Mouse (Mus musculus) cerebellum, adult 11-12 months (tissue): ENCODE measurements around the gene Thbs3.

ENCODE experiments used
- DNase-seq: peaks from one replicate; pipeline ENCODE4 v3.0.0; 2022

Gene Thbs3

DNA sequence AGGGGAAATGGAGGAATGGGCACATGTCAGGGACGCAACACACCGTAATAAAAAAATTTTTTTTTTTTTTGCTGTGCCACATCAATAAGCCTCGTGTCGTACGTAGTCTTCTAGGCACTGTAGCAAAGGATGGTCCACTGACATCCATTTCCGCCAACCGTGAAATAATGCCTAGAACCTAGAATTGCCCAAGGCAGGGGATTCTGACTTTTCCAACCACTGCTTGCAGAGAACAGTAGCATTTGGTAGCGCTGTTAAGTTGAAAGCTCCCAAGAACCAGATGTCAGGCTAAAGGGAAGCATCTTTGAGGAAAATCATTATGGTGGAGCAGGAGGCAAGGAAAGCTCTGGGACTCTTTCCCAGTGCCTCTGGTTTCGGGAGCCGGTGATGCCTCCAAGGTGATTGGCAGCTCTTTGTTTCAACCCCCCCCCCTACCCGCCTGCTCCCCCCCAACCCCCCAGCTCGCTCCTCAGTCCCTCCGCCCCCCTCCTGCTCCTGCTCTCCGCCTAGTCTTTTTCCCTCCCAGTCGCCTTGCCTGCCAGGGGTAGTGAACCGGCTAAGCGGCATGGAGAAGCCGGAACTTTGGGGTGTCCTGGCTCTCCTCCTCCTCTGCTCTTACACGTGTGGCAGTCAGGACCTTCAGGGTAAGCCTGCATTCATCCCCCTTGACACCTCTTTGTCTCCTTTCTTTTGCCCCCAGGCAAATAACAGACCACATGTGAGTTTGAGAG, at the start of gene Thbs3:
Thbs3 (plus strand) TSS at position 500 of the 731 bp plus-strand sequence.
- DNase-seq, result no peak

DNA sequence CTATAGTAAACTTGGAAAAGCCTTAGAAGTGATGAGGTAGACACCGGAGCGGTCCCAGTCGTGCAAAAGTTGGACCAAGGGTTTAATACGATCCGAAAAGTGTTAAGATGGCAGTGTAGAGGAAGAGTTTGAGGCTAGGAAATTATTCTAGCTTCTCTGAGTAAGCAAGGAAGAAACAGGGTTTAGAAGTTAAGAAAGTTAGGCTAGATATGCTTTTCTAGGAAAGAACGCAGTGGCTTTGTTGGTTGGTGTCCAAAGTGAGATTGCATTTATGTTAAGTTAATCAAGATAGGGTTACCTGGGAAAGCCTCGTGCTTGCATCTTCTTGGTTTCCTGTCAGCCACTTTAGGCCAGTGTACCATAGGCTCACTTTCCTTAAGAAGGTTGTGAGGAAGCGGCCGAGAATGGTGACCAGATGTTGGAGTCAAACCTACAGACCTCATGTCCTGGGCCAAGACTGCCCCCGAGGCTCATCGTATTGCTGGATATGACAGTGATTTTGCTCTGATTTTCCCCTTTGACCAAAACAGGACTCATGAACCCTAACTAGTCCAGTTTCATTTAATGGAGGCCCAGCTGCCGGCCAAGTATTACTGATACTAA, 49.6 kb upstream of the Thbs3 start:
- no peak for DNase-seq

DNA sequence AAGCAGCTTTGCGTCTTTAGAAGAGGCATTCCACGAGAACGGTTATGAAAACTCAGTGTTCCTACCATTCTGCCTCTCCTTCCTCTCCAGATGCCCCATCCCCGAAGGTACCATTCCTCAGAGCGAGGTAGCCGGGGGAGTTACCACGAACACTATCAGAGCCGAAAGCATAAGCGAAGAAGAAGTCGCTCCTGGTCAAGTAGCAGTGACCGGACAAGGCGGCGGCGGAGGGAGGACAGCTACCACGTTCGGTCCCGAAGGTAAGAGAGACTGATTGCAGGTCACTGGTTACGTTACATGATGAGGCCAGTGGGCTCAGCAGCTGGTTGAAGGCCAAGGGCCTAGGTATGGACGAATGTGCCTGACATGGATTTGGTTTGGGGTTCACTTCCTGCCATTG, 48.0 kb upstream of the Thbs3 start:
- no peak for DNase-seq

DNA sequence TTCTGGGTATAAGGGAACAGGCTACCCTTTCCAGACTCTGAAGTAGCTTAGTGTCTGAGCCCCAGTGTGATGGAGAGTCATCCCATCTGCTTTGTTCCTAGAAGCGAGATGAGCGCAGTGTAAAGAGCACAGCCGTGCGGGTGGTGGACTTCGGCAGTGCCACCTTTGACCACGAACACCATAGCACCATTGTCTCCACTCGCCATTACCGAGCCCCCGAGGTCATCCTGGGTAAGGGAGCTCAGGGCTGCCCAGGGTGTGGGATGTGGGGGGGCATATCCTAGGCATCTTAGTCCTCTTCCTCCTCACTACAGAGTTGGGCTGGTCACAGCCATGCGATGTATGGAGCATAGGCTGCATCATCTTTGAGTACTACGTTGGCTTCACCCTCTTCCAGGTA, 40.1 kb upstream of the Thbs3 start:
- no peak for DNase-seq

DNA sequence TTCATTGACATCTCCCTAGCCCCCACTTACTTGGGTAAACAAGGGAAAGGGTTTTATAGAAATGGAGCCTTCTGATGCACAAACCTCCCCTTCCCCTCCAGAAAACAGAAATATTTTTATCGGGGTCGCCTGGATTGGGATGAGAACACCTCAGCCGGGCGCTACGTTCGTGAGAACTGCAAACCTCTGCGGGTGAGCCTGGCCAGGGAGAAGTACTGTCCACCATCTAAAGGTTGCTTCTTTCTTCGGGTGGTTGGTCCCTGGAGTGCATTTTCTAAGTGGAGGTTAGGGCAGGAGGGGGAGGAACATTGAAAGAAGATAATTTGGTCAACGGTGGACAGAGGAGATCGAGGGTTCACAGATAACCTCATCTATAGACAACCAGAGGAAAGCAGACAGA, 39.4 kb upstream of the Thbs3 start:
- no peak for DNase-seq

DNA sequence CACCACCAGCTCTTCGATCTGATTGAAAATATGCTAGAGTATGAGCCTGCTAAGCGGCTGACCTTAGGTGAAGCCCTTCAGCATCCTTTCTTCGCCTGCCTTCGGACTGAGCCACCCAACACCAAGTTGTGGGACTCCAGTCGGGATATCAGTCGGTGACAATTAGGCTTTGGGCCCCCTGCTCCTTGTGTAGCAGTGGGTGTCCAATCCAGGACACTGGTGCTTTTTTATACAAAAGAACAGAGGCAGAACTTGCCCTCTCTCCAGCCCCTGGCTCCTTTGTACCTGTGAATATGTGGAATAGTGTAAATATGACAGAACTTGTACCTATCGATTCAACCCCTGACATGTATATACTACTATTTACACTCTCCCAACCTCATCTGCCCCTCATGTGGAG, 38.6 kb upstream of the Thbs3 start:
- DNase-seq, result peak; percentile 40

DNA sequence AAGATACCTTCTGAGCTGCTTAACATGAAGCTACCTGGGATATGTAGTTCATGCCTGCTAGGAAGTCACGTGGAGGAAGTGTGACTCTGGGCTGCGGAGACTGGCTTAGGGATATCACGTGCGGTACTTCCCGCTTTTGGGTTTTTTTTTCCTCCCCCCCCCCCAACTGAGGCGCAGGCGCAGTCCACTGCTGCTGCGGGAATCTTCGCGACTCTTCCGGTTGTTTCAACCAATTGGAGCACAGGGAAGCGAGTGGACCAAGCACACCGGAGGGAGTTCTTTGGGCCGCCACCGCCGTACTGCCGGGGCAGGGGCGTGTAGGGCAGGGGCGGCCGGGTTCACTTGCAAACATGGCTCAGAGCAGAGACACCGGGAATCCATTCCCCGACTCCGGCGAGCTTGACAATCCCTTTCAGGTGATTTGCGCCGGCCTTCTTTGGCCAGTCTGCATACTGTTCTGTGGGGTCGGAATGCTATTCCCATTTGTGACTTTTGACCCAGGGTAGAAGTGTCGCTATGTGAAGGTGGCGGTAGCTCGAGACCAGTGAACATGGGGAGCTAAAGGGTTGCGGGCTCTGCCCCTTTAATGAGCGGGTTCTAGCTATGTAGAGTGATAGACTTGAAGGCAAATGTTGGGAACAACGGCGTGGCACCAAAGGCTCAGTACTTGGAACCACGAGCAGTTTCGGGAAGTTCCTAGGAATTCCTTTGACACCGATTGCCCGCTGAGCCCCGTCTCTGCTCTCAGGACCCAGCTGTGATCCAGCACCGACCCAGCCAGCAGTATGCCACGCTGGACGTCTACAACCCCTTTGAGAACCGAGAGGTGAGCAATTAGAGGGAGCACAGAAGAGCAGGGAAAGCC, 37.5 kb upstream of the Thbs3 start, which contains the start of gene Scamp3:
Scamp3 (plus strand) TSS at position 232 of the 865 bp plus-strand sequence.
- DNase-seq, result peak; percentile 93

DNA sequence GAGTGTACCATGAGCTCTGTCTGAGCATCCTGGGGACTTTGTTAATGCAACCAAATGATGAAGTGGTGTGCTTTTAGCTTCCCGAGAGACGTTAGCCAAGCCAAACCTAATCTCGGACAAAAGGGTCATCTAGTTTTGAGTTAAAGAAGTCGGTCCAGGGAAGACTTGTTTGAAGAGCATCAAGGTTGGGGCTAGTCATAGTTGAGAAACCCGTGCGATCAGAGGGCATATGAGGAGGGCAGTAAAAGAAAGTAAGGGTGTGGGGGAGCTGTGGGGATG, 36.9 kb upstream of the Thbs3 start:
- DNase-seq, result peak; percentile 8

DNA sequence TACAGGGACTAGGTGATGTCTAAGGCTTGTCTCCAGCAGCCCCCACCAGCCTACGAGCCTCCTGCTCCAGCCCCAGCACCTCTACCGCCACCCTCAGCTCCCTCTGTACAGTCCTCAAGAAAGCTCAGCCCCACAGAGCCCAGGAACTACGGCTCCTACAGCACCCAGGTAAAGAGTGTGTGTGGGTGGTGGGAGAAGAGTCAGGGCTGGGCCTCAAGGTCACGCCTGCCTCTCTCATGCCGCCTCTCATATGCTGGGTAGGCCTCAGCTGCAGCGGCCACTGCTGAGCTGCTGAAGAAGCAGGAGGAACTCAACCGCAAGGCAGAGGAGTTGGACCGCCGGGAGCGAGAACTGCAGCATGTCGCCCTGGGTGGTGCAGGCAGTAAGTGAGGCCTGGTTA, 35.9 kb upstream of the Thbs3 start:
- peak; percentile 22 for DNase-seq

DNA sequence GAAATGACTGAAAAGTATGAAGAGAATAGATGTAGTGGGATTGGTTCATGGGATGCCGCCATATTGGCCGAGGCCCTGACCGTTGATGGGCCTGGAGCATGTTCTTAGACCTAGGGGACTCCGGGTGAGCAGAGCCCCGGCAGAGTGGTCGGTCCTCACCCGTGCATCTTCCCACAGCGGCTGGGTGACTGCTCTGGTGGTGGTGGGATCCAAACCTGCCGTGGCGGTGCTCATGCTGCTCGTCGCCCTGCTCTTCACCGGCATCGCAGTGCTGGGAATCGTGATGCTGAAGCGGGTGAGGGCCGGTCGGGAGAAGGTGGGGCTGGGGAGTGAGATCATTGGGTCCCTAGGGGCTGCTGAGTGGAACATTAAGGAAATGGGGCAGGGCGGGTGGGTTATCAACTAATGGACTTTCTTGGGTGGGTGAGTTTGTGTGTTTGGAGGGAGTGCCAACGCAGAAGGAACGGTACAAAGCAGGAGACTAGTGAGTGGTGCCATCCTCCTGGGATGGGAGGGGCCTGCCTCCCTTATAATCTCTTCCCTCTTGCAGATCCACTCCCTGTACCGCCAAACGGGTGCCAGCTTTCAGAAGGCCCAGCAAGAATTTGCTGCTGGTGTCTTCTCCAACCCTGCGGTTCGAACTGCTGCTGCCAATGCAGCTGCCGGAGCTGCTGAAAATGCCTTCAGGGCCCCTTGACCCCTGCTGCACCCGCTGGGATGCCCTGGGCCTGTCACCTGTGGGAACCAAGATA, 33.1 kb upstream of the Thbs3 start:
- DNase-seq, result peak; percentile 66

DNA sequence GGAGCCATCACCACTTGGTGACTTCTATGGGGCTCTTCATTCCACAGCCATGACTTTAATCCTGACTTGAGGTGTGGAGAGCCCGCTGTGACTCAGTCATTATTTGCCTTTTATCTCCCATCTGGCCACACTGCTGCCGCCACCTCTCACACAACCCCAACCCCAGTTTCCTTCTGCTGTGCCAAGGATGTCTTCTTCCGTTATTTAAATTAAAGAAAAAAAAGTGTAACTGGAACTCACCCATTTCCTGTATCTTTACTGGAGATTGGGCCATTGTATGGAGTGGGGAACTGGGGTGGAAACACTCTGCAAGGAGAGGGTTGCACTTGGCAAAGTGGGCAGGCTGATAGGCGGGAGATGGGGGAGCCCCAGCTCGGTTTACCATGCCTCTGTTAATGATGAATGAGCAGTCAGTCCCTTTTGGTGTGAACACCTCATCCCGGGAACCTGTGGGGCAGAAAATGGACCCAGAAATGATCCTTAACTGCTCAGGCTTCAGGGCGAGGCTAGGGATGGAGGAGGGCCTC, 32.4 kb upstream of the Thbs3 start:
- no peak for DNase-seq

DNA sequence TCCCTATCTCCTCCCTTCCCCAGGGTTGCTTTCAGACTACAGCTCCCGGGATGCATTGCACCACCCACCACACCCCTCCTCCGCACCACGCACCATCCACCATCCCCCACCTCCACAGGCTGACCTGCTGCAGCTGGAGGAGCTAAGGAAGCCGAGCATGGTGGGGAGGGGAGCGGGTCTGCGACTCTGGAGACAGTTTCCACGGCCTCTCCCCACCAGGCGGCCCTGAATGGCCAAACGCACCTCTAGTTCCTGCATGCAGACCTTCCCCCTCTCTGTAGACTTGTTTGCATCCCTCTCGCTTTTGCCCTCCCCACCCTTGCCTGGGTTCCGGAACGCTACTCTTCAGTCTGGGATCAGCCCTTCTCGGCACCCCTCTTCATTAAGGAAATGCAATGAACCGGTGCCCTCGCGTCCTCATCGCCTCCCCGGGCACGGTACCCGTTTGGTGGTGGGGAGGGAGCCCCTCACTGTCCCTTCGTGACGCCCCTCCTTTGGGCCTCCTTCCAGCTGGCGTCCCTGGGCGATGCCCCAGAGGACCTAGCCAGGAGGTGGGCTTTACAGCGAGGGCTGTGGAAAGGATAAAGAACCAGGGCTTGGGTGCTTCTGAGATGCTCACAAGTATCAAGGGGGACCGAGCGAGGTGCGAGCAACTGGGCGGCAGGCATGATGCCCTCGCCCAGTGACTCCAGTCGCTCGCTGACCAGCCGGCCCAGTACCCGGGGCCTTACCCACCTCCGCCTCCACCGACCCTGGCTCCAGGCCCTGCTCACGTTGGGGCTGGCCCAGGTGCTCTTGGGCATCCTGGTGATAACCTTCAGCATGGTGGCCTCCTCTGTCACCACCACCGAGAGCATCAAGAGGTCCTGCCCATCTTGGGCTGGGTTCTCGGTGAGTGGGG, 31.7 kb upstream of the Thbs3 start, which contains the start of gene Fam189b:
Fam189b (plus strand) TSS at position 86 of the 901 bp plus-strand sequence.
- peak; percentile 92 for DNase-seq

DNA sequence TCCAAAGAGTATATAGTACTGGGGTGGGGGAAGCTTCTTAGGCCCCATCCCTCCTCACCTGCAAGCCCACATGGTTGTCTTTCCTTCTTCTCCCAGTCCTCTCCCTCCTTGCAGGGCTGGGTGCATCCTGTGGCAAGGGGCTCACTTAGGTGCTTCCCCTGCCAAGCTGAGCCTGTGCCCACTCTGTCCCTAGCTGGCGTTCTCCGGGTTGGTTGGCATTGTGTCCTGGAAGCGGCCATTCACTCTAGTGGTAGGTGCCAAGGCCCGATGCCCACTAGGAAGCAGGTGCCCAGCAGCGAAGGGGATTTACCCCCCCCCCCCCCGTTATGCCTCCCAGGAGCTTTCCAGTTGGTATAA, 31.0 kb upstream of the Thbs3 start:
- peak; percentile 63 for DNase-seq

DNA sequence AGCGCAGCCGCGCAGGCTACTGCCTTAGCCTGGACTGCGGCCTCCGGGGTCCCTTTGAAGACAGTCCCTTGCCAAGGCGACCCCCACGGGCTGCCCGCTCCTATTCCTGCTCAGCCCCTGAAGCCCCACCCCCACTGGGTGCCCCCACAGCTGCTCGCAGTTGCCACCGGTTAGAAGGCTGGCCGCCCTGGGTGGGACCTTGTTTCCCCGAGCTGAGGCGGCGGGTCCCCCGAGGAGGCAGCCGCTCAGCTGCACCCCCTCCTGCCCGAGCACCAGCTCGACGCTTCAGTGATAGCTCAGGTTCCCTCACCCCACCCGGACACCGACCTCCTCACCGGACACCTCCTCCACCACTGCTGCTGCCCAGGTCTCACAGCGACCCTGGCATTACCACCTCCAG, 27.8 kb upstream of the Thbs3 start:
- no peak for DNase-seq

DNA sequence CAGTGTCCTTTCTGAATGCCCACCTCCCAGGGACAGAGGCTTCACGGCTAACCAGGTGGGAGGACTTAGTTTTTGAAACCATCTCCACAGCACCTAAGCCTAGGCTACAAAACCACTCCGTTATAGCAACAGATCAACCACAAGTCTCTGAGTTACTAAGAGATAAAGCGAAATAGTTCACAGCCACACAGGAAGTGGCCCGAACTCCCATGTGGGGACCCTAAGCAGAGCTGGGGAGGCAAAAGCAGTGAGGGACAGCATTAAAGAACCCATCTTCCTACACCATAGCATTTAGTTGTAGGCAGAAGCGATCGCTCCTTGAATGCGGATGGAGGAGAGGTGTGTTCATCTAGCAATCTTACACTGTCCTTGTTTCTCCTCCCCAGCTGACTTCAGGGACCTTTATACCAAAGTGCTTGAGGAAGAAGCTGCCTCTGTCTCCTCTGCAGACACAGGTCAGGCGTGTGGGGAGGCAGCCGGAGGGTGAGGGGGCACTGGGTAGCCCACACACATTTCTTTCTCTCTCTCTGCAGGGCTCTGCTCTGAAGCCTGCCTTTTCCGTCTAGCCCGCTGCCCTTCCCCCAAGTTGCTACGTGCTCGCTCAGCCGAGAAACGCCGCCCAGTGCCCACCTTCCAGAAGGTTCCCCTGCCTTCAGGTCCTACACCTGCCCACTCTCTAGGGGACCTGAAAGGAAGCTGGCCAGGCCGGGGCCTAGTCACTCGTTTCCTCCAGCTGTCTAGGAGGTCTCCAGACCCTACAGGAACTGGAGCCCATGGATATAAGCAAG, 27.1 kb upstream of the Thbs3 start:
- DNase-seq, result no peak

DNA sequence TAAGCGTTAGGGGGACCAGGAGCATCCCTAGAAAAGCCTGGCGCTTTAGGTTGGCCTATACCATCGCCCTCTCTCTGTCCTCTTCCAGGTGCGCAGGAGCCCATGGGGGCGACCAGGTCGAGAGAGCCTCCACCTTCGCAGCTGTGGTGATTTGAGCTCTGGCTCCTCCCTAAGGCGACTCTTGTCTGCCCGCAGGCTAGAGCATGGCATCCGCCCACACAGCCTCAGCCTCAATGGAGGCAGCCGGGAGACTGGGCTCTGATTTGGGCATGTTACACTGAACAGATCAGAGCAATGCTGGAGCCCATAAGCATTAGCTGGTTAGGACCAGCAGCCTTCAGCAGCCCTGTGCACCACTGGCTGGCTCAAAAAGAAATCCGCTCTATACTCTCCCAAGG, 26.5 kb upstream of the Thbs3 start:
- no peak for DNase-seq

DNA sequence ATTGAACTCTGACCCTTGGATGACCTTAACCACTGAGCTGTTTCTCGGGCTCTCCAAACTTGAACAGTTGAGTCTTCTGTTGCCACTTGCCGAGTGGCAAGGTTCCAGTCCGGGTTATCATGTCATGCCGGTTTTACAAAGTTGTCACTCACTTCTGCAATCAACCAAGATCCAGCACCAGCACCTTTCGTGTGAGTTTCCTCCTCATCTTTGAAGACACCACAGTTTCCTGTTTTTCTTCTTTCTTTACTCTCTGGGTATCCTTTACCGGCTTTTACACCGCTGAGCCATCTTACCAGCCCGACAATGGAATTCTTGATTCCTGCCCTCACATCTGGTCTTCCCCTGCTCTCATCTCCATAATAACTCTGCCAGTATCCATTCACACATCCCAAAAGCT, 24.5 kb upstream of the Thbs3 start:
- no peak for DNase-seq

DNA sequence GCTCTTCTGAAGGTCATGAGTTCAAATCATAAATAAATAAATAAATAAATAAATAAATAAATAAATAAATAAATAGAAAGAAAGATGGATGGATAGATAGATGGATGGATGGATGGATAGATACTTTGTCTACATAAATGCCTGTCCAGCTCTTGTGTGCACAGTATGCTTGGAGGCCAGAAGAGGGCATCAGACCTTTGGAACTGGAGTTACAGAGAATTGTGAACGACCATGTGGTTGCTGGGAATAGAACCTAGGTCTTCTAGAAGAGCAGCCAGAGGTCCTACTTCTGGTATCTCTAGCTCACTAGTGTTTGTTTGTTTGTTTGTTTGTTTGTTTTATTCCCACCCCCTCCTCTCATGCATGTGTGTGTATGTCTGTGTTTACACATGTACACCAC, 21.6 kb upstream of the Thbs3 start:
- no peak for DNase-seq

DNA sequence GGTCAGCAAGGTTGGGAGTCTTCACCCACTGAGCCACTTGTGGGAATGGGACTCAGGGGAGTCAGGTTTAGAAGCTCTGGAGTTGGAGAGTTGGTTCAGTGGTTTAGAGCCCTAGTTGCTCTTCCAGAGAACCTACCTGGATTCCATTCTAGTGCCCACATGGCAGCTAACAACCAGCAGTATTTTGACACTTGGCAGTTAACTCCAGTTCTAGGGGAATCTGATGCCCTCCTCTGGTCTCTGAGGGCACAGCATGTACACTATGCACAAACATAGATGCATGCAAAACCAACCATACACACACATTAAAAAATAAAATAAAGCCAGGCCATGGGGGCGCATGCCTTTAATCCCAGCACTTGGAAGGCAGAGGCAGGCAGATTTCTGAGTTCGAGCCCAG, 21.1 kb upstream of the Thbs3 start:
- no peak for DNase-seq

DNA sequence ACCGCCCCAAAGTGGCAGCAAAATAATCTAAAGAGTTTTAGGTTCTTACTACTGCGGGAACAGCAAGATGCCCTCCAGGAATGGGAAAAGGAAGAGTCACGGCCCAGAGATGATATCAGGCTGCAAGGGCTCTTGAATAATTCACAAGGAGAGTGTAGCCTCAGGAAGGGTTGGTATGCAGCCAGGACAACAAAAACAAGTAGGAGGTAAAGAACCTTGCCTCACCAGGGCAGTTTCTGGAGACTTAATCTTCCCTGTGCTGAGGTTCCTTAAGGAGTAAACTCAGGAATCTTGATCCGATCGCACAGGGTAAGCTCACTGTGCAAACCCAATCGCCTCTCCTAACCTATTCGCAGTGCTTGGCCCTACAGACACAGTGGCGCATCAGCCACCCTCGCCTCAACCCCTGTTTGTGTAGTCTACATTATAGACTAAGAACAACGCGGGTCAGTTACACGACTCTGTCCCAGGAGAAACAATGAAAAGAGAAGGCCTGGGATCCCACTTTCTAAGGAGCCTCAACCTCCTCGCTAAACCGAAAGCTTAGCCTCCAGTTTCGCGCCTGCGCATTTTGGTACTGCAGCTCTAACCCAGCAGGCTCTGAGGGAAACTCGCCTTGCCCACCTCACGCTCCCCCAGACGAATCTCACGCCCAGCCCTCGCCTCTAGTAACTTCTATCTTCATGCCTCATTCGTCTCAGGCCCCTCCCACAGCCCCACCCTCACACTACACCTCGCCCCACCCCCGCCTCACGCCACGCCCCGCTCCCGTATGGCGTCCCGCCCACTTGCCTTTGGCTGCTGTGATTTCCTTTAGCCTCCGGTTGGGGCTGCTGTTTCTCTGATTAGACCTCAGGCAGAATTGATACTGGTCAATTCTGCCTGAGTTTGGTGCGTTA, 18.8 kb upstream of the Thbs3 start:
- DNase-seq, result peak; percentile 82
